Mouse (Mus musculus): Measurements from ENCODE around the gene Odc1. TPM values are rescaled to one million over a fixed set of nuclear protein-coding genes. Genes with fewer than 3 reads are reported as not detected.

Odc1 gene
- total and polyA plus RNA-seq, 3 experiments = 44.6 to 303 (median 219) TPM

DNA sequence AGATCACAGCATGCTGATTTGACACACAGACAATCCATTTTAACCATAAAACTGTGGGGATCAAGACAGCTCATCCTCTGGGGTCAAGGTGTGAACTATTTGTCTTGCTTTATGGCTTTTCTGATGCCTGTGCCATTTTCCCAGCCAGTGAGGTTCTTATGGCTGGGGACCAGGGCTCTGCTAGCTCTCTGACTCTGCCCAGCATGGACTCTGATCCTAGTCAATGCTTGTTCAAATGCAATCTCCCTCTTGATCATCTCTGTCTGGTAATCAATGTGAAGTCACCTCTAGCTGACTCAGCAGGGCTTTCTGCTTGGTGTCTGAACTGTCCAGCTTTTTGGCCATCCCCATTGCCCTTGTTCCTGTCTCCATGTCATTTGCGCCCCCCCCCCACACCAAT is 50.6 kb downstream of the Odc1 start:
- H3K9me3 ChIP-seq (replicated peaks) = no peaks in the 10 kb centered on the region
- H3K27me3 ChIP-seq (ENCODE audit: insufficient read depth, low read length) = peaks cover 7% of the 10 kb centered on the region
- no peak for DNase-seq (ENCODE audit: low spot score)
- ATAC-seq (ENCODE audit: extremely low read depth, insufficient number of reproducible peaks, low FRiP score, poor library complexity, severe bottlenecking) = no peak
- H3K36me3 ChIP-seq (replicated peaks) = no peaks in the 10 kb centered on the region
- H3K4me3 ChIP-seq (ENCODE audit: low read depth, low read length) = no peak overlapping the region
- H3K4me1 ChIP-seq (ENCODE audit: insufficient read depth, low read depth, low read length) = peaks cover 15% of the 10 kb centered on the region
- TF ChIP-seq GATA2 (IDR thresholded peaks at IDR 0.05; ENCODE audit: borderline replicate concordance, low read depth, low read length) = no peak
- no peak for TF ChIP-seq TAL1 (conservative IDR thresholded peaks at IDR 0.05; ENCODE audit: low read depth, low read length)
- no peak for TF ChIP-seq CTCF (IDR thresholded peaks at IDR 0.05; ENCODE audit: low read depth, low read length)
- no peak for TF ChIP-seq POLR2AphosphoS5 (IDR thresholded peaks at IDR 0.05; ENCODE audit: insufficient replicate concordance, low read depth, low read length)
- TF ChIP-seq GATA1 (IDR thresholded peaks at IDR 0.05; ENCODE audit: borderline replicate concordance, low read length) = no peak

Other genes starting within 250 kb of the Odc1 start
- not detected in 2 replicates for gene Atp6v1c2, start 215.4 kb upstream of the Odc1 start, total RNA-seq (2014; fragmentation: Nextera tagmentation)
- gene Atp6v1c2, start 215.4 kb upstream of the Odc1 start, total RNA-seq (2017) = 0.12 and 0.22 TPM in 2 replicates
- gene Atp6v1c2, start 215.4 kb upstream of the Odc1 start, polyA plus RNA-seq (2012) = not detected in 2 replicates
- 25.7 and 37.8 TPM in 2 replicates for gene Nol10, start 196.3 kb upstream of the Odc1 start, total RNA-seq (2014; fragmentation: Nextera tagmentation)
- 12.8 and 18.6 TPM in 2 replicates for gene Nol10, start 196.3 kb upstream of the Odc1 start, total RNA-seq (2017)
- gene Nol10, start 196.3 kb upstream of the Odc1 start, polyA plus RNA-seq (2012) = 4.2 and 10.2 TPM in 2 replicates
- gene Hpcal1, start 146.1 kb downstream of the Odc1 start, total RNA-seq (2014; fragmentation: Nextera tagmentation) = not detected in 2 replicates
- gene Hpcal1, start 146.1 kb downstream of the Odc1 start, total RNA-seq (2017) = not detected in 2 replicates
- gene Hpcal1, start 146.1 kb downstream of the Odc1 start, polyA plus RNA-seq (2012) = not detected in 2 replicates

Data from G1E (cell line).